Mouse (Mus musculus) gastrocnemius, adult 2 months (tissue): Measurements from ENCODE around the gene Wdr81. TPM values are rescaled to one million over a fixed set of nuclear protein-coding genes. Genes with fewer than 3 reads are reported as not detected.

Experiments used
- DNase-seq: peaks from one replicate; pipeline ENCODE4 v3.0.0; 2022
- H3K27ac ChIP-seq: fragments of 200-600 bp; 2 replicates; pipeline ENCODE4 v1.8.1; 2022; ENCODE audit warnings: mild to moderate bottlenecking
- H3K4me3 ChIP-seq: fragments of 200-600 bp; 2 replicates; pipeline ENCODE4 v1.8.1; 2022; ENCODE audit warnings: mild to moderate bottlenecking, moderate library complexity
- CTCF ChIP-seq: fragments of 200-600 bp; IDR thresholded peaks from 2 replicates; pipeline ENCODE4 v1.8.1; 2022; ENCODE audit warnings: antibody characterized with exemption, mild to moderate bottlenecking, moderate library complexity
- intact Hi-C: fragments of 180-260 bp; cut with DNase I; formaldehyde crosslinking; loops from one replicate; pipeline ENCODE4 v1.15.1; 2025
- long read RNA-seq, 2 experiments: library from polyadenylated mRNA; stranded (forward); transcript quantifications; one replicate each; pipeline ENCODE4 v2.0.0; 2021
- total RNA-seq, 2 experiments: library from RNA; stranded (reverse); gene quantifications; 2 replicates each; pipeline ENCODE4 v1.2.3; 2021

The Wdr81 gene
- 1 to 10 TPM; 4.9 to 6.4 TPM for total RNA-seq
- long read RNA-seq, experiment 1, full-length matches to known transcripts = 3 of 5 reads
- long read RNA-seq, experiment 1, partial matches to known transcripts = 2 of 5 reads
- long read RNA-seq, experiment 1, other reads (novel, unspliced or antisense) = 0 of 5 reads
- long read RNA-seq, experiment 2, full-length matches to known transcripts = 4 of 8 reads
- long read RNA-seq, experiment 2, partial matches to known transcripts = 1 of 8 reads
- long read RNA-seq, experiment 2, other reads (novel, unspliced or antisense) = 3 of 8 reads

- Histone ChIP-seq H3K27ac (peak within 1 kb of the TSS; percentile 88), H3K4me3 (peak within 1 kb of the TSS; percentile 88)
- peak; percentile 93 for DNase-seq
- intact Hi-C loops = no loop called here
- peak; percentile 62 for TF ChIP-seq CTCF
Measured at GRCm38 (mm10) chr11:75453991-75454930, at the start of gene Wdr81. Gene Wdr81 (minus strand): TSS chr11:75454717.

- DNase-seq = peak; percentile 49
- Histone ChIP-seq H3K4me3 (no peak overlapping the region), H3K27ac (peak overlapping the region; percentile 64)
- intact Hi-C loops = no loop called here
- no peak for TF ChIP-seq CTCF
Measured at GRCm38 (mm10) chr11:75498126-75498525, 43.6 kb upstream of the Wdr81 start.

- intact Hi-C loops = no loop called here
- H3K27ac ChIP-seq = no peak overlapping the region
- TF ChIP-seq CTCF = no peak
- DNase-seq = no peak
- no peak overlapping the region for H3K4me3 ChIP-seq
Measured at GRCm38 (mm10) chr11:75494296-75495049, 40.0 kb upstream of the Wdr81 start.

- peak; percentile 9 for DNase-seq
- Histone ChIP-seq H3K27ac (peak overlapping the region; percentile 99), H3K4me3 (peak overlapping the region; percentile 92)
- intact Hi-C loops = loop anchor here (2.0 kb wide), 1 partner anchor 21 kb away; no protein-coding TSS in a partner anchor
- TF ChIP-seq CTCF = no peak
Measured at GRCm38 (mm10) chr11:75487496-75487895, 33.0 kb upstream of the Wdr81 start.

GRCm38 (mm10) chr11:75486601-75487285, 32.2 kb upstream of the Wdr81 start, which contains the start of gene Prpf8:
Gene Prpf8 (plus strand): TSS chr11:75486816.
- intact Hi-C loops = loop anchor here (2.0 kb wide), 1 partner anchor 22 kb away; no protein-coding TSS in a partner anchor
- DNase-seq = peak; percentile 96
- H3K27ac ChIP-seq = peak within 1 kb of the TSS; percentile 99
- H3K4me3 ChIP-seq = peak within 1 kb of the TSS; percentile 92
- no peak for TF ChIP-seq CTCF

GRCm38 (mm10) chr11:75486192-75486591, 31.7 kb upstream of the Wdr81 start:
- peak; percentile 0 for DNase-seq
- TF ChIP-seq CTCF = no peak
- Histone ChIP-seq H3K27ac (peak overlapping the region; percentile 99), H3K4me3 (peak overlapping the region; percentile 92)
- intact Hi-C loops = loop anchor here (2.0 kb wide), 1 partner anchor 23 kb away; no protein-coding TSS in a partner anchor

GRCm38 (mm10) chr11:75473376-75473775, 18.9 kb upstream of the Wdr81 start:
- Histone ChIP-seq H3K4me3 (no peak overlapping the region), H3K27ac (no peak overlapping the region)
- DNase-seq = peak; percentile 2
- intact Hi-C loops = no loop called here
- TF ChIP-seq CTCF = no peak

- intact Hi-C loops = no loop called here
- TF ChIP-seq CTCF = no peak
- Histone ChIP-seq H3K27ac (no peak overlapping the region), H3K4me3 (no peak overlapping the region)
- DNase-seq = peak; percentile 6
Measured at GRCm38 (mm10) chr11:75472469-75473081, 18.1 kb upstream of the Wdr81 start.

- H3K27ac ChIP-seq = no peak overlapping the region
- H3K4me3 ChIP-seq = no peak overlapping the region
- peak; percentile 5 for DNase-seq
- intact Hi-C loops = no loop called here
- no peak for TF ChIP-seq CTCF
Measured at GRCm38 (mm10) chr11:75470675-75471074, 16.2 kb upstream of the Wdr81 start.

- no peak overlapping the region for H3K4me3 ChIP-seq
- DNase-seq = no peak
- TF ChIP-seq CTCF = no peak
- intact Hi-C loops = loop anchor here (2.0 kb wide), 1 partner anchor 40 kb away; no protein-coding TSS in a partner anchor
- 0 out of 2 replicates have a peak overlapping the region, but pooled peaks have one; percentile 8 for H3K27ac ChIP-seq
Measured at GRCm38 (mm10) chr11:75469261-75469660, 14.7 kb upstream of the Wdr81 start.

- Histone ChIP-seq H3K27ac (peak overlapping the region; percentile 83), H3K4me3 (peak overlapping the region; percentile 68)
- DNase-seq = no peak
- TF ChIP-seq CTCF = no peak
- intact Hi-C loops = loop anchor here (2.0 kb wide), 1 partner anchor 40 kb away; no protein-coding TSS in a partner anchor
Measured at GRCm38 (mm10) chr11:75468410-75468809, 13.9 kb upstream of the Wdr81 start.
